Mouse (Mus musculus) brain, embryonic 14.5 days (tissue): ENCODE data around the gene Wnk2.

Experiments used
- CTCF ChIP-seq: fragments of 200-500 bp; IDR thresholded peaks from 2 replicates; pipeline ENCODE4 v1.5.1; 2012; ENCODE audit warnings: inconsistent platforms, mild to moderate bottlenecking, moderate library complexity, borderline replicate concordance; ENCODE audit not compliant: insufficient read depth, insufficient read length; ENCODE audit errors: extremely low read depth
- POLR2A ChIP-seq: fragments of 200-500 bp; IDR thresholded peaks from 2 replicates; pipeline ENCODE4 v1.6.1; 2012; ENCODE audit warnings: mild to moderate bottlenecking, inconsistent platforms, borderline replicate concordance; ENCODE audit not compliant: poor library complexity, insufficient read depth, insufficient read length, severe bottlenecking; ENCODE audit errors: extremely low read depth

DNA sequence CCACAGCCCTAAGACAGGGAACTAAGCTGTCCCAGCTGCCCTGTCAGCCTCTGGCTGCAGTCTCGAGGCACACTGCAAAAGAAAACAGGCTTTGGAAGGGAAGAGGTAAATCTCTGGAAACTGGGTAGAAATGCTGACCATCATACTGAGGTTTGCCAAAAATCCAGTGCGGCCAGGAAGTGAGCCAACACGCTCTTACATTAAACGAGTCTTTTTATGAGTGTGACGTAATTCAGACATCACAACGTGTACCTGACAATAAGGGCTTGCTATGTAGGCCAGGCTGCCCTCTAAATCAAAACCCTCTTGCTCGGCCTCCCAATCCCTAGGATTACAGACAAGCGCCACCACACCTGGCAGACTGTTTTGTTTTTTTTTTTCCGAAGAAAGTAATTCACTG, 19.3 kb upstream of the Wnk2 start:
- TF ChIP-seq CTCF (no peak), POLR2A (no peak)
